Mouse (Mus musculus) layer of hippocampus, postnatal 10 days (tissue): ENCODE measurements at regions not wholly inside any gene's neighbourhood (a gene's known extent, or its start where the extent isn't known, plus 50 kb on each side); places are given as distances from the start of the nearest gene placed in this dataset.

Experiments used
- DNase-seq, 2 experiments: peaks; one replicate each; pipeline ENCODE4 v3.0.0; 2021; ENCODE audit warnings: low spot score in 2 of 2

DNA sequence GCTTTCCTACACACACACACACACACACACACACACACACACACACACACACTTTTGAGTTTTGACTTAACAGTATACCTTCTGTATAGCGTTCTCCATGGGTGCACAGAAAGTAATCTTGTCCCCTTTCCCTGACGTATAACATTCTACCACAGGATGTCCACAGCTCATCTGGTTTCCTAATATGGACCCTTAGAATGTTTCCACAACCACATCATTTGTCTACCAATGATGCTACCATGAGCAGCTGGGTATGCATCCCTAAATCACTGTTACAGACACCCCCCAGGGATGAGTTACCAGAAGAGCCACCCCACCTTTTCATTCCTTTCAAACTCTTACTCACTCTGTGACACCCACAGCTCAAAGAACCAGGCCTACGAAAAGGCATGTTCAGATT, 166.8 kb upstream of the Rreb1 start:
- DNase-seq: no peak

- DNase-seq: no peak
These were observed 161.2 kb upstream of the Rreb1 start for GRCm38 (mm10) chr13:37617015-37617414.

DNA sequence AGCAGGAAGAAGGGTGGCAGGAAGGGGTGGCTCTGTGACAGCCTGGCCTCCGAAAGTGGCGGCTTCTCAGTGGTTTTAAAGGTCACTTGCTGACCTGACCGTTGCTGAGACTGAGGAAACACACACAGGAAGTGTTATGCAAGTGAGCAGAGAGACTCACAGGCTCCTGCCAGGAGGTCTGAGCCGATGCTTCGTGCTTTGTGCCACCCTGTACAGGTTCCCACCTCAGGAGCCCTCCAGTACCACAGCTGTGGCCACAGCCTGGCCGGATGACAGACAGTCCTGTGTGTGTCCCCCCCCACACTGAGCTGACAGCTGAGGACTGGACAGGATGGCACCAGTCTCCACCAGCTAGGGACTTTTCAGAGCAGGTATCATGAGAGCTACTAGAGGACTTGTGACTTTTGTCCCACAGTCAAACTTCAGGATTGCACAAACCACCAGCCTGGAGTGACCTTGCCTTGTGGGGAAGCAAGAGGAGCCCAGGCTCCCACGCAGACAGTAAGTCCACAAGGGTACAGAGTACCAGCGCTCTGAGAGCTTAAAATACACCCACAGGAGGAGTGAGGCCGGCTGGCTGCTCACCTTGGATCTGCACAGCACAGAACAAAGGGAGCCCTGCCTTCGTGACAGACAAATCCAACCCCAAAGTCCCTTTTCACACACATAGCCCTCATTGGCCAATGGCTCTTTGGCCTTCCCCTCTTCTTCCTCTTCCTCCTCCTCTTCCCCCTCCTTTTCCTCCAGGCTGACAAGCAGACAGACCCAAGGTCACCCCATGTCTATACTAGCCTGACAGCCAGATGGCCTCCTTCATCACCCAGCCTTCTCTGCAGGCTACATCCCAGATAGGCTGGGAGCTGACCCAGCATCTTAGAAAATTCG, 158.1 kb upstream of the Rreb1 start:
- DNase-seq: peak in 1 of 2 experiments; percentile 19

DNA sequence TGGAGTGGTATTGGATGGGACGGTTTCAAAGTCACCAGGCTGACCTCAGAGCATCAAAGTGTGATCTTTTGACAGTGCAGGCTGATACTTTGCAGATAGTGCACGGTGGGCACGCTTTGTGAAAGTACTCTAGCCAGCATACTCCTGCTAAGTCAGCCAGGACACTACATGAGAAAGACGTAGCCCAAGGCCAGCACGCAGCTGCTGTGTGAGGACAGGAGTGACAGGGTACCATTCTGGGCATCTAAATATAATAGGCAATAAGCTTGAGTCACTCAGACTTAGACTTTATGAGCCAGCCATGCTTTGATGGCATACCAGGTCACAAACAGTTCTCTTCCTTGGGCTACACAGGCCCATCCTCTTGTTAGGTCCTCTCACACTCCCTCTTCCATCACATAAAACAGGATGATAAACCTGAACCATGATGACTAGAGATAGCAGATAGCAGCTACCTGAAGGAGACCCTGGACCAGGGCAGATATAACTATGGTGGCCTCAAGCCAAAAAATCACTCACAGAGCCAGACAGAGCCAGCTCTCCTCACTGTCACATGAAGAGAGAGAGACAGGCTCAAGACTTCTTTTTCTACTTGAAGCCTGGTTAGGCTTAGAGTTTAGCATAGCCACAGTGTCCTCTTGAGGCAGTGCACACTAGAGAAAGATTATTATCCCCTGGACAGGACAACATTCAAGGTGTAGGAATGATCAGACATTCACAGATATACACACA, 156.7 kb upstream of the Rreb1 start:
- no peak for DNase-seq

- no peak for DNase-seq
These were observed 155.7 kb upstream of the Rreb1 start for GRCm38 (mm10) chr13:37622366-37623088.

- no peak for DNase-seq
These were observed 153.5 kb upstream of the Rreb1 start for GRCm38 (mm10) chr13:37624741-37625140.

- no peak for DNase-seq
These were observed 152.5 kb upstream of the Rreb1 start for GRCm38 (mm10) chr13:37625532-37626235.

DNA sequence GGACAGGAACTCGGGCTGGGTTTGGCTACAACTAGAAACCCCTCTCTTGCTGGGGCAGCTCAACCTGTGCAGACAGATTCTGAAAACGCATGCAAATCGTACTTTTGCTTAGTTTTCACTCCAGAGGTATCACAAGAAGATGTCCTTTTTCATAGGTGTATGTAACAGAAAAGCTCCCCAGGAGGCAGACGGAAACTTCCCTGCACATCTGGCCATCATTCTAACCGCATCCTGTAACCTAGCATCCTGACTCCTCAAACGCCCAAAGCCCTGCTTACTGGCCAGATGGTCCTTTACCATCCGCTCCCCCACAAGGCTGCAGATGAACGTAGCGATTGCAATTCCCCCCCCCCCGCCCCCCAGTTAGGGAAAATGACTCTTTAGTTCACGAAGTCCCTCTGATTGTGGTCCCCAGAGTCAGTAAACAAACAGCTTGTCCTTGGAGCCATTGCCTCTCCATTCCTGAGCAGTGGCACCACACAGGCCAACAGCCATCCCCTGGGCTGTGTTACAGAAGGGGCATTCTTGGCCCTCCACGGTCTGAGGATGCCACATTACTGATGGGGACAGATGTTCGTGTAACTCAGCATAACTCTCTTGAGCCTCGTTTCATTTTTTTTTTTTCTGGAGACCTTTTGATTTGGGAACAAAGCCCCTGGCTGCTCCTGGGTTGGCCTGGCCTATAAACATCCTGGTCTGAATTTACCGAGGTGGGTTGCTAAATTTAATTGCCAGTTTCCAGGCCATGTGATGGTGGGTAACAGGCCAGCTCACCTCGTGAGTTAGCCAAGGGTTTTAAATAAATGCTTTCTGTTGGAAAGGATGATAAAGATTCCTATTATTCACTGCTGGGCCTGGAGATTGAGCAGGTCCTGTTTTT, 149.6 kb upstream of the Rreb1 start:
- no peak for DNase-seq

GRCm38 (mm10) chr13:37629271-37629899, 148.8 kb upstream of the Rreb1 start:
- no peak for DNase-seq

DNA sequence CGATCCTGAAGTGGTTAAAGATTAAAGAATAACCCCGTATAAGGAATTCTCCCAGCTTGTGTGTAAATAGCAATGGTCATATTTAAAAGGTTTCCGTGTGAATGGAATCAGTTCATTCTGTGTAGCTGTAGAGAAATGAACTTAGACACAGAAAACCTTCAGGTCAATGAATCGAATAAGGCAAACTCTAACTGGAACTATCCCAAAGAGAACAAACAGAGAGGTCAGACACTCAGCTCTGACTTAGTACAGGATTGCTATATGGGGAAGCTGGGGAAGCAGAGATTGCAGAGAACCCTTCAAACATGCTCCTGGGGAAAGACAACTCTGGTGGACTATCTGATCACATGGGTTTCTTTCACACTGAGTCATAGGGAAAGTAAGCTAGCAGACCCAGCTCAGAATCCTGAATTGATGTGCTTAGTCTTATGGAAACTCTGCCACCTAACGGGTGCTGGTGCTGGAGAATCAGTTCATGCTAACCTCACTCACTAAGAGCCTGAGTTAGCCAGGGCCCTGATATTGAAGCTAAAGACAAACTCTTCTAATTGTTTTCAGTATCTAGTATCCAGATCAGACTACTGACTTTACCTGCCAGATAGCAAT, 145.3 kb upstream of the Rreb1 start:
- no peak for DNase-seq

- DNase-seq: no peak
These were observed 141.8 kb upstream of the Rreb1 start for GRCm38 (mm10) chr13:37636363-37636762.

DNA sequence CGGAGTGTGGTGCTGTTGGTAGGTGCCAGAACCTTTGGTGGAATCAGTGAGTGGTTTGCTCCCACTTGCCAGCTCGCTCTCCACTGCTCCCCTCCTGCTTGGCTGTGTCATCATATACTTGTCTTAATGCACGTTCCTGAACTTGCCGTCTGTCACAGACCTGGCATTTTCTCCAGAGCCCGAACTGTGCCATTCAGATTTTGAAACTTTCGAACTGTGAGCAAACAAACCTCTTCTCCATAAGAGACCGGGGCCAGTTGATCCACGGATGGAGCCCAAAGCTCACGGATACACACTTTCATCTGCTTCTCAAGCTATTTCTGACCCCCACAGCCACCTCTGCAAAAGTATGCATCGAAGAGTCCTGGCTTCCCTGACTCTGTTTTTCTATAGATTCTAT, 141.0 kb upstream of the Rreb1 start:
- no peak for DNase-seq

DNA sequence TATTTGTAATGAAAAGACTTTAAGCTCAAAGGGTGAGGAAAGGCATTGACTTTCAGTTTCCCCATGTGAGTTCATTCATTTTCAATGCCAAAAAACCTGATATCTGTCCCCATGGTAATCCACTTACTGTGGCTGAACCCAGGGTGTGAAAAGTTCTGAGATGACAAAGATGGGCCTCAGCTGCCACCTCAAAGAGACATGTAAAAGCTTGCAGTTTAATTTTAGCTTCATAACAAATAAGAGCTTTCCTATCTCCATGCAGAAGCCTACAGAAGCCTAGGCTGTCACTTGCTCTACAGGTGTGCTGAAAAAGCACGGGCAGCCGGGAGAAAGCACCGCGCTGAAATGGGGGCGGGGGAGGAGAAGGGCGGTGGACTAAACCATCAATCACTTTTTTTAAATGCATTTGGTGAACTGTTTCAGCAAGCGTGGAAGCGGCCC, 140.1 kb upstream of the Rreb1 start:
- DNase-seq: no peak

- no peak for DNase-seq
These were observed 135.6 kb upstream of the Rreb1 start for GRCm38 (mm10) chr13:37642410-37643093.

GRCm38 (mm10) chr13:37644751-37645181, 133.4 kb upstream of the Rreb1 start:
- no peak for DNase-seq

- DNase-seq: no peak
These were observed 128.6 kb upstream of the Rreb1 start for GRCm38 (mm10) chr13:37649467-37650080.

GRCm38 (mm10) chr13:37651221-37651946, 126.8 kb upstream of the Rreb1 start:
- DNase-seq: no peak
